Mouse (Mus musculus) right cerebral cortex, postnatal 14 days (tissue): ENCODE results near the gene Morc1.

ENCODE experiments used
- DNase-seq: peaks from one replicate; pipeline ENCODE4 v3.0.0; 2022

Morc1 gene

GRCm38 (mm10) chr16:48479266-48479848 lies 48.3 kb downstream of the Morc1 start:
- no peak for DNase-seq

DNA sequence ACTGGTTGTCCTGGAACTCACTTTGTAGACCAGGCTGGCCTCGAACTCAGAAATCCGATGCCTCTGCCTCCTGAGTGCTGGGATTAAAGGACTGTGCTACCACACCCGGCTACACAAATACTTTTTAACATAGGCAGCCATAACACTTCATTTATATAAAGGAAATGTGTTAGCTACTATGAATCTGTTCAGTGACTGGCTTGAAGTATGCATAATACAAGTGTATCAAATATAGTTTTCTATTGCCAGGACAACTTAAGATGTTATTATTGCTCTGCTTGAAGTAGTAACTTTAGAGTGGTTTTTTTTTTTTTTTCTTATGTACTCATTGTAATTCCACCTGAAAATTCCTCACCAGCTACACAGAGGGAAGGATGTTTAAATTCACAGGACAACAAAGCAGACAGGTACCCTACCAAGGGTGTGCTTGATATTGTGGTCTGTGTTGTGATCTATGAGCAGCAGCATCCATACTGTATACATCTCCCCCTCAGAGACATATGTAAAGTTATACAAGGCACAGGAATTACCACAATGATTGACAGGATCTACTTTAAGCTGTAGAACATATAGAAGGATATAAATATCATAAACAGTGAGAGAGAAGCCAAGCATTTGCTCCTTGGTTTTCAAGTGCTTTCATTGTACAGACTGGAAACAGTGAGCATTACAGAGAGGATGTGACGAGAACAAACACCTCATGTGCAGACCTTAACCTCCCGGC lies 85.9 kb downstream of the Morc1 start:
- DNase-seq = no peak

DNA sequence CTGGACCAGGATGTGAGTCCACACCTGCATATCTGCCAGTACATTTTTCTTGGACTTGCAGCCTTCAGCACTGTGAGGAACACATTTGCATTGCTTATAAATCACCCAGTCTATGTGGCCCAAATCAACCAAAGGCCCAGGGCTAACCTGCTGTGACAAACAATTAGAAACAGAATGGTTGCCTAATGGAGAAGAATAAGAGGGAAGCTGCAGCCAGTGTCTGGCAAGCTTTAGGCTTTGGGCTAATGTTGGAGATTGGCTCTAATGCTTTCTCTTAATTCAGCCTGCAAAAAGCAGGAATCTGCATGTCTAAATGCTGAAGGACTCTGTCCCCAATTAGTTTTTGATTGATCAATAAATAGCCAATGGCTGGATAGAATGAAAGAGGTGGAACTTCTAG lies 88.5 kb downstream of the Morc1 start:
- no peak for DNase-seq

- no peak for DNase-seq
Observed at GRCm38 (mm10) chr16:48537108-48537507, 106.1 kb downstream of the Morc1 start.

DNA sequence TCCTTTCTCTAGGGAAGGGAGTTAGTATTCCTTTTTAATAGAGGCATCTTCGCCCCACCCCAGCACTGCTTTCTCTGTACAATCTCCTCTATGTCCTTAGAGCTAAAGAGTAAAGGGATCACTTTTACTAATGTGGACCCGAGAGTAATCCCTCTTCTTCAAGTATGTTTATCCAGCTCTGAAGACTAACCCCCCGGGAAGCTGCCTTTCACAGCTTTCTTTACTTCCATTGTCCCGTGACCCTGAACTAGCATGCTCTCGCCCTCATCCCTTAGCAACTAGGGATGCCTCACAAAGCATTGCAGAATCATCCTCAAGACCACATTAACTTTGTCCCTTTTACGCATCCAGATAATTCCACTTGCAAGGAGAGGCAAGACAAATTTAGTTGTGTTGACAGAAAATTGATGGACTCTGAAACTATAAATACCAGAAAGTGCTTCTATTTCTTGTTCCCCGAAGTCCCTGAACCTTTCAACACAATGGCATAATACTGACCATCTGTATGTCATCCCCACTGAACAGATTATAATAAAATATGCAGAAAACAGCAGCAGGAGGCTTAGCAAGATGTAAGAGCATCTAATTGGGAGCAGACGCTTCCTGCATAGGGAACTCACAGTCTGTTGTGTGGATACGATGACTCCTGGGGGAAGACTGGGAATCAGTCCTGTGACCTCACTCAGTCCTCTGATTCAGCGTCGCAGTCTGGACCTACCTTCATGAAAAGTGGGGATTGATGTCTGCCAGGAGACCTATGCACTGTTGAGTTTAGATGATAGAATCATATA lies 131.4 kb downstream of the Morc1 start:
- no peak for DNase-seq

GRCm38 (mm10) chr16:48570354-48570753 lies 139.3 kb downstream of the Morc1 start:
- peak; percentile 84 for DNase-seq

- DNase-seq = no peak
Observed at GRCm38 (mm10) chr16:48574072-48574471, 143.0 kb downstream of the Morc1 start.

GRCm38 (mm10) chr16:48574499-48574898 lies 143.5 kb downstream of the Morc1 start:
- DNase-seq = no peak

GRCm38 (mm10) chr16:48585369-48585768 lies 154.3 kb downstream of the Morc1 start:
- DNase-seq = no peak

- DNase-seq = no peak
Observed at GRCm38 (mm10) chr16:48594457-48594856, 163.4 kb downstream of the Morc1 start.

DNA sequence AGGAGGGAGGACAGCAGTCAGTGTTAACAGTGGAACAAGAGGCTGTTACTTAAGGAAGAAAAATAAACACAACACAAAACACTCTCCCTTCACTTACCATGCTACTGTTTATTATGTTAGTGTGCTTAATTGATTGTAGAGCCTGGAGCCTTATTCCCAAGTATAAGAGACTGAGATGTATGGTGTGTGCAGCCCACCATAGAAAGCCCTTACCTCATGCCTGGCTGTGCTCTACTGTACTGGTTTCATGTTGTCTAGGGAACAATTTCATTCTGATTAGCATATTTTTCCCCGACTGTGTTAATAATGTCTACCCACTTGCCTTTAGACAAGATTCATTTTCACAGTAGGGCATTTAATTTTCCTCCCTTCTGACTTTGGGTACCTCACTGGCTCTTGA lies 164.2 kb downstream of the Morc1 start:
- DNase-seq = no peak

DNA sequence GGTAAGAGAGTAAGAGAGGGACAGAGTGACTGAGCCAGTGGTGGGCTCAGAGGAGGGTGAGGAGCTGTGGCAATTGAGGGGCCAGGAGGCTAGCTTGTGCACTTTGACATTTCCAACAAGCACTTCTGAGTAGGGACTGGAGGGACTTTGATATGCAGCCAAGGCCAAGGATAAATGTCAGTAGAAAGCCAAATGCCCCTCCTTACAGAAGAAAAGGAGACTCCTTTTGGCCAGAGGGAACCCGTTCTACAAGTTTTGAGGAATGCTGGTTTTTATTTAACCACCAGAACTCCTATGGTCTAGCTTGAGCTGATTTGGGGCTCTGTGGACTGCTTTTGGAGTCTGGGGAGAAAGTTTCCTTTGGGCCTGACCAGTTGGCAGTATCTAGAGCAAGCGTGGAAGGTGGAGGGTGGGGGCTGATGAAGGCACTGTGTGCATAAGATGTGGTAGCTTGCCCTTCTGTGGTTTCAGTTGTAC lies 172.7 kb downstream of the Morc1 start:
- no peak for DNase-seq

- no peak for DNase-seq
Observed at GRCm38 (mm10) chr16:48606476-48607038, 175.5 kb downstream of the Morc1 start.

- DNase-seq = no peak
Observed at GRCm38 (mm10) chr16:48608224-48608623, 177.2 kb downstream of the Morc1 start.

DNA sequence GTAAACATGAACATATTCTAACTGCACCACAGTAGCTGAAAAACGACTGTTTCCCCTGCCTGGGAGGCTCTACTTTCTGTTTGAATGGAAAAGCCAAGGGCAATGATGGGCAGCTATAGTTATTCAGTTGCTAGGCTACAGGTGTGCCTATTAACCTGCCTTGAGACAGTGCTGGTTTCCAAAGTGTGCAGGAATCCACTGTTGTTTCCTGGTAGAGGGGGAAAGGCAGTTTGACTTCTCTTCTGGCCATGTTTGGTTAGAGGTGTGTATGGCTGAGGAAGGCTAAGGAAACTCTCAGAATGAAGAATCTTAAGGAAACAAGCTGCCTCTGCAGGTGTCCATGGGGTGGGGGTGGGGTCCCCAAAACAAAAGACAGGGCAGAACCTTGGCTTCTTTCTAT lies 179.8 kb downstream of the Morc1 start:
- DNase-seq = no peak

- DNase-seq = no peak
Observed at GRCm38 (mm10) chr16:48611436-48611835, 180.4 kb downstream of the Morc1 start.

DNA sequence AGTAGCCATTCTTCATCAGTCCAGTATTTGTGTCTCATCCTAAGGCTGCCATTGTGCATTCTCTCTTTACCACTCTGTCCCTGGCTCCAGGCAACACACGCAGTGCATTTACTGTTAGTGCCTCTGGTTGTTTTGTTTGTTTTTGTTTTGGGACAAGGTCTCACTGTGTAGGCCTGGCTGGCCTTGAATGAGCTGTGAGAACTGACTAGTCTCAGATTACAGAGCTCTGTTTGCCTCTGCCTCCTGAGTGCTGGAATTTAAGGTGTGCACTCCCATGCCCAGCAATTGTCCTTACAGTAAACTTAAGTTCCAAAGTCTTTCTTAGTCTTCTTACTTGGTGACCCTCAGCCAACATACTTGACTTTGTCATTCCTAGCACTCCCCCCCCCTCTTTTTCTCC lies 182.7 kb downstream of the Morc1 start:
- no peak for DNase-seq

DNA sequence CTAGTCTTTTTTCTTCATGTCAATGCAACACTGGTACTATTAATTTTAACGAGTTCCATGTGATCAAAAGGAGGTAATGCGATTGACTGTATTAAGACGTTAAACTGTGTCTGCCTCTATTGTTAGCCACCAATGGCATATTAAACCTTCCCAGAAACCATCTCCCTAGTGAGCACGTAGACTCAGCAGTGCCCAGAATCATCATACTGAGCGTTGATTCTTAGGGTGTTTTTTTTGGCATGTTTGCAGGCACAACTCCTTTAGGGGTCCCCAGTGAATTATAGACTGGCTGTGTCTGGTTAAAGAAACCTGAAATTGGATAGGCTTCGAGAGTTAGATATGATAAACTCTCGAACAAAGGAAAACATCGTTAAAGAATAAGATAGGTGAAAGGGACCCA lies 189.5 kb downstream of the Morc1 start:
- DNase-seq = no peak

DNA sequence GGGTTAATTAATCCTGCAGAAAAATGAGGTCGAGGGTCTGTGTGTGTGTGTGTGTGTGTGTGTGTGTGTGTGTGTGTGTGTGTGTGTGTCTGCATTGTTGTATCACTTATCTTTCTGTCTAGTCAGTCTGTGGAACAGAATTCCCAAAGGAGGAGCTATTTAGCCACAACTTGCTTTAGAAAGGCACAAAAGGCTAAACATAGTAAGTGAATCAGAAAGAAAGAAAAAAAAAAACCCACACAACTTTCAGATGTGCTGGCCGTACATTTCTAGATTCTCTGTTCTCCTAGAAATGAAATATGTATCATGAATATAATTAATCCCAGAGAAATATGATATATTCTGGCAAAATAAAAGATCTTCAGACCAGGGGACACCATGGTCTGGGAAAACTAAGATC lies 190.0 kb downstream of the Morc1 start:
- no peak for DNase-seq

GRCm38 (mm10) chr16:48623447-48623846 lies 192.4 kb downstream of the Morc1 start:
- DNase-seq = no peak

- DNase-seq = no peak
Observed at GRCm38 (mm10) chr16:48626186-48626585, 195.1 kb downstream of the Morc1 start.

GRCm38 (mm10) chr16:48627296-48627695 lies 196.3 kb downstream of the Morc1 start:
- DNase-seq = no peak

GRCm38 (mm10) chr16:48629710-48630109 lies 198.7 kb downstream of the Morc1 start:
- DNase-seq = no peak

GRCm38 (mm10) chr16:48630466-48630865 lies 199.4 kb downstream of the Morc1 start:
- DNase-seq = no peak
